Mouse (Mus musculus) lung, adult 2 months (tissue): ENCODE results near the gene Aen. TPM values are rescaled to one million over a fixed set of nuclear protein-coding genes. Genes with fewer than 3 reads are reported as not detected.

ENCODE experiments used
- DNase-seq: peaks from one replicate; pipeline ENCODE4 v3.0.0; 2022
- H3K4me1 ChIP-seq: fragments of 200-500 bp; 2 replicates; pipeline ENCODE4 v1.6.1; 2011; ENCODE audit warnings: low read length; ENCODE audit not compliant: control insufficient read depth, insufficient read depth
- H3K4me3 ChIP-seq: fragments of 200-500 bp; replicated peaks from 2 replicates; pipeline ENCODE3; 2011; ENCODE audit warnings: low read depth, mild to moderate bottlenecking, control low read depth, low read length; ENCODE audit errors: extremely low read depth
- CTCF ChIP-seq: fragments of 200-500 bp; IDR thresholded peaks from 2 replicates; pipeline ENCODE4 v1.5.1; 2011; ENCODE audit warnings: mild to moderate bottlenecking, low read length, control low read depth; ENCODE audit not compliant: insufficient read depth
- POLR2A ChIP-seq: fragments of 200-500 bp; IDR thresholded peaks from 2 replicates; pipeline ENCODE4 v1.6.1; 2011; ENCODE audit warnings: low read depth, mild to moderate bottlenecking, control low read depth, low read length, borderline replicate concordance; ENCODE audit errors: extremely low read depth
- WGBS: fragments of 180-500 bp; shearing (Covaris S2); methylation state at CpG from one replicate; pipeline ENCODE4 v1.1.7; 2018; 5-methylcytosine and 5-hydroxymethylcytosine counted together
- polyA plus RNA-seq: library from polyadenylated mRNA; depleted of rRNA; stranded (reverse); fragments of >200 nt; gene quantifications from 2 replicates; pipeline ENCODE4 v1.2.3, GENCODE M21; 2012; rRNA removed

Aen gene
- polyA plus RNA-seq, 1 experiment: 17.1 TPM

DNA sequence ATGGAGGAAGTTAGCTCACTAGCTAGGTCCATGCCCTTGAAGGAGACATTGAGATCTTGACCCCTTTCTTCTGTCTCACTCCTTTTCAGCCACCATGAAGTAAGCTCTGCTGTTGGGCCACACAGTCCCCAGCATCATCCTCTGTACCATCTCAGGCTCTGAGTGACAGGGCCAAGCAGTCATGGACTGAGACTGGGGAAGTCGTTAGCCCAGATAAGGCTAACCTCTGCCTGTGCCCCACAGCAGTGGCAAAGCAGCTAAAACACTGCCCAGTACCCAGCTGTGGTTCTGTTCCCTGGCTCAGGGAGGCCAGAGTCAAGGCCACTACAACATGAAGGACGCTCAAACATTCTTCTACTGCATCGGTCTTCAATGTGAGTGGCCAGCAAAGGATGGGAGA is 31.6 kb downstream of the Aen start:
- no peak overlapping the region for H3K4me3 ChIP-seq
- 64% methylated on average over 3 of the region's 3 CpGs for WGBS
- no peaks in the 10 kb centered on the region for H3K4me1 ChIP-seq
- TF ChIP-seq POLR2A (no peak), CTCF (no peak)
- no peak for DNase-seq

DNA sequence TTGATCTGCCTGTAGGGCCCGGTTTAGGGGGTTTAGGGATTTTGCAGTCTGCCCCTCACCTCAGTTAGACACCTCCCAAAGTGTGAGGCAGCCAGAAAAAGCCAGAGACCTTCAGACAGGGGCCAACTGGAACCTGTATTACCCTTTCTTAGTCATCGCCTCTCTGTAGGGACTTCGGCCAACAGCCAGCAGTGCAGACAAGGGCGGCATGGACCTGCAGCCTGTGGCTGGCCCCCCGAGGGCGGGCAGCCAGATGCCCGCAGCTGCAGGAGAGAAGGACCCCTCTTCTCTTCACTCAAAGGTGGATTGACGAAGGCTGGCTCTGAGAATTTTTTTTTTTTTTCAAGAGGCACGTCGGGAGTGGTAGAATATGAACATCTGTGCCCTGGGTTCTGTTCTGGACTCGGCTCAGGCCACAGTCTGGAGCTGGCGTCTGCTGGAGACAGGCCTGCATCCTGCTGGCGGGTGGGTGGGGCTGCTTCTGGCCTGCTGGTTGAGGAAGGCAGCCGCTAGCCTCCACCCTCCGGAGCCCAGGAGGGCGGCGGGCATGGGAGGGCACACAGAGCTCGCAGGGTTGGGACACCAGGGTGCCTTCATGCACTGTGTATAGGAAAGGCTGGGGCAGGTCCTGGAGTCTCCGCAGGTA is 43.4 kb downstream of the Aen start:
- Histone ChIP-seq H3K4me3 (no peak overlapping the region), H3K4me1 (no peaks in the 10 kb centered on the region)
- DNase-seq: no peak
- TF ChIP-seq POLR2A: no peak
- TF ChIP-seq CTCF: no peak
- 57% methylated on average over 19 of the region's 19 CpGs for WGBS

- no peaks in the 10 kb centered on the region for H3K4me1 ChIP-seq
- DNase-seq: no peak
- TF ChIP-seq CTCF (no peak), POLR2A (no peak)
- no peak overlapping the region for H3K4me3 ChIP-seq
- WGBS: 69% methylated on average over 3 of the region's 3 CpGs
These were observed 45.3 kb downstream of the Aen start for GRCm38 (mm10) chr7:78940971-78941370.

- no peak for DNase-seq
- TF ChIP-seq POLR2A: no peak
- no peak for TF ChIP-seq CTCF
- 88% methylated on average over 2 of the region's 2 CpGs for WGBS
- H3K4me1 ChIP-seq: no peaks in the 10 kb centered on the region
- H3K4me3 ChIP-seq: no peak overlapping the region
These were observed 46.9 kb downstream of the Aen start for GRCm38 (mm10) chr7:78942544-78942943.

GRCm38 (mm10) chr7:78953886-78954572 is 58.4 kb downstream of the Aen start:
- TF ChIP-seq CTCF (no peak), POLR2A (no peak)
- no peak for DNase-seq
- Histone ChIP-seq H3K4me3 (no peak overlapping the region), H3K4me1 (no peaks in the 10 kb centered on the region)
- 17% methylated on average over 11 of the region's 11 CpGs for WGBS

DNA sequence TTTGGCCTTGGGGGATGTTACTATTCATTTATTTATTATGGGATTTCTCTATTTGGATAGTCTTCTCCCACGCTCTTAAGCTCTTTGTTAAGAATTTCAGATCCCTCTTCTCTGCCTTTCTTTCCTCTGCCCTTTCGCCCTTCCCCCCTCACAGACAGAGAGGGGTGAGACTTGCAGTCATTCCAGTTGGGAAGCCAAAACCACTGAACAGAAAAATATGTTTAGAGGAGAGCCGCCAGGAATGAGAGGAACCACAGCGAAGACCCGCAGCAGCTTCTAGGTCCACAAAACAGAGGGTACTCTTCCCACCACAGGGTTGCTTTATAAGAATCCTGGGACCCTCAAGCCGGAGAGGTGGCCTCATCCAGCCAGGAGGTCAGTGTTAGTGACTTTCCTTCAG is 59.0 kb downstream of the Aen start:
- 62% methylated on average over 6 of the region's 6 CpGs for WGBS
- no peak for DNase-seq

GRCm38 (mm10) chr7:78955086-78955485 is 59.4 kb downstream of the Aen start:
- no peaks in the 10 kb centered on the region for H3K4me1 ChIP-seq
- no peak overlapping the region for H3K4me3 ChIP-seq
- TF ChIP-seq CTCF (no peak), POLR2A (no peak)
- 70% methylated on average over 6 of the region's 6 CpGs for WGBS
- DNase-seq: no peak

More for the DNA sequence above, 59.0 kb downstream of the Aen start:
- H3K4me3 ChIP-seq: no peak overlapping the region
- TF ChIP-seq CTCF (no peak), POLR2A (no peak)
- H3K4me1 ChIP-seq: no peaks in the 10 kb centered on the region

DNA sequence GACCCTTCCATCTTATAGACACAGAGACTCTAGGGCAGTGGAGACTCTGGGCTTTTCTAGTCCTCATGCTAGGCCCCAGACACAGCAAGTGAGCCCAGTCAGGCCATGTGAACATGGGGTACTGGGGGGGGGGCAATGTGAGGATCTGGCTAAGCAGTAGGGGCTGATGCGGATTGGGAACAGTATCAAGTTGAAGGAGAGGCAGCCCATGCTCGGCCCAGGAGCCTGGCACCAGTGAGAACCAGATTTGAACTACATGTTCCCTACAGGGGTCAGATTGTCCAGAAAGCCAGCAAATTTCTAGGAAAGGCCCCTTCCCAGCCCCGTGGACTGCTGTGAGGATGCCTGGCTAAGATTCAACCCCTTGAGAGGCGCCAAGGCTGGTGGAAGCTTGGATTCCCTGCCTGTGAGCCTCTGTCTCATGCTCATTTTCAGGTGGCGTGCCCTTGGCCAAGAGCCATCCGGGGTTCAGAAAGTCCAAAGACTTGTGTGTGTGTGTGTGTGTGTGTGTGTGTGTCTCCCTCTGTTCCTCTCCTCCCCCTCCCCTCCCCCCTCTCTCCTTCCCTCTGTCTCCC is 62.9 kb downstream of the Aen start:
- WGBS: 74% methylated on average over 6 of the region's 6 CpGs
- Histone ChIP-seq H3K4me1 (no peaks in the 10 kb centered on the region), H3K4me3 (no peak overlapping the region)
- TF ChIP-seq CTCF: no peak
- TF ChIP-seq POLR2A: no peak
- DNase-seq: no peak

Other genes starting within 250 kb of the Aen start
- 4.7 and 6.1 TPM in 2 replicates for gene Ntrk3, start 157.8 kb upstream of the Aen start, polyA plus RNA-seq
- 27.9 and 28.5 TPM in 2 replicates for gene Mrps11, start 112.7 kb upstream of the Aen start, polyA plus RNA-seq
- gene Mrpl46, start 112.3 kb upstream of the Aen start, polyA plus RNA-seq: 14.3 and 15.1 TPM in 2 replicates
- 10.2 and 11.0 TPM in 2 replicates for gene Det1, start 48.6 kb upstream of the Aen start, polyA plus RNA-seq
- 75.3 and 97.7 TPM in 2 replicates for gene Isg20, start 17.6 kb downstream of the Aen start, polyA plus RNA-seq
- gene Acan, start 157.6 kb downstream of the Aen start, polyA plus RNA-seq: 0.06 and 0.59 TPM in 2 replicates
- gene Hapln3, start 235.2 kb downstream of the Aen start, polyA plus RNA-seq: 0.22 and 1.8 TPM in 2 replicates